Mouse (Mus musculus): ENCODE data around the gene Dusp11. TPM values are rescaled to one million over a fixed set of nuclear protein-coding genes. Genes with fewer than 3 reads are reported as not detected.
"Not testable (repeated sequence)": the region's sequence is repeated elsewhere in the genome, so short reads cannot be mapped to it uniquely, and the experiment has no call there.

The Dusp11 gene
- polyA plus RNA-seq, 1 experiment from 2014 or later = 37.1 TPM

- TF ChIP-seq CTCF (IDR thresholded peaks at IDR 0.05; ENCODE audit: low read depth) = no peak
- Histone ChIP-seq H3K9me3 (ENCODE audit: control insufficient read depth) (no peaks in the 10 kb centered on the region), H3K4me1 (replicated peaks; ENCODE audit: control insufficient read depth, insufficient read depth, low read length) (no peaks in the 10 kb centered on the region), H3K36me3 (ENCODE audit: control insufficient read depth, insufficient read depth) (no peaks in the 10 kb centered on the region), H3K9ac (ENCODE audit: low read depth, low read length) (no peak overlapping the region), H3K4me3 (ENCODE audit: low read depth, low read length) (no peak overlapping the region), H3K4me2 (replicated peaks; ENCODE audit: low read depth) (no peak overlapping the region), H3K27ac (ENCODE audit: low read depth, low read length) (no peak overlapping the region), H3K27me3 (replicated peaks; ENCODE audit: control insufficient read depth, insufficient read depth, low read length) (no peaks in the 10 kb centered on the region)
- 81% methylated on average over 8 of the region's 8 CpGs for WGBS
- ATAC-seq = no peak
Observed at GRCm38 (mm10) chr6:85984351-85984750, 22.9 kb upstream of the Dusp11 start.

GRCm38 (mm10) chr6:85978736-85979135, 17.3 kb upstream of the Dusp11 start:
- ATAC-seq = not testable (repeated sequence)

GRCm38 (mm10) chr6:85976242-85976641, 14.8 kb upstream of the Dusp11 start:
- no peaks in the 10 kb centered on the region for H3K9me3 ChIP-seq (ENCODE audit: control insufficient read depth)
- no peak overlapping the region for H3K27ac ChIP-seq (ENCODE audit: low read depth, low read length)
- no peak overlapping the region for H3K4me3 ChIP-seq (ENCODE audit: low read depth, low read length)
- H3K27me3 ChIP-seq (replicated peaks; ENCODE audit: control insufficient read depth, insufficient read depth, low read length) = no peaks in the 10 kb centered on the region
- WGBS = 78% methylated on average over 5 of the region's 5 CpGs
- TF ChIP-seq CTCF (IDR thresholded peaks at IDR 0.05; ENCODE audit: low read depth) = no peak
- no peaks in the 10 kb centered on the region for H3K36me3 ChIP-seq (ENCODE audit: control insufficient read depth, insufficient read depth)
- no peak for ATAC-seq
- no peaks in the 10 kb centered on the region for H3K4me1 ChIP-seq (replicated peaks; ENCODE audit: control insufficient read depth, insufficient read depth, low read length)
- no peak overlapping the region for H3K4me2 ChIP-seq (replicated peaks; ENCODE audit: low read depth)
- H3K9ac ChIP-seq (ENCODE audit: low read depth, low read length) = no peak overlapping the region

More at GRCm38 (mm10) chr6:85978736-85979135, 17.3 kb upstream of the Dusp11 start:
- not testable (repeated sequence) for H3K9ac ChIP-seq (ENCODE audit: low read depth, low read length); H3K36me3 ChIP-seq (ENCODE audit: control insufficient read depth, insufficient read depth); H3K27me3 ChIP-seq (replicated peaks; ENCODE audit: control insufficient read depth, insufficient read depth, low read length); H3K4me1 ChIP-seq (replicated peaks; ENCODE audit: control insufficient read depth, insufficient read depth, low read length); H3K4me2 ChIP-seq (replicated peaks; ENCODE audit: low read depth); H3K4me3 ChIP-seq (ENCODE audit: low read depth, low read length); H3K27ac ChIP-seq (ENCODE audit: low read depth, low read length); H3K9me3 ChIP-seq (ENCODE audit: control insufficient read depth)
- WGBS = 87% methylated on average over 4 of the region's 4 CpGs

GRCm38 (mm10) chr6:85975761-85976160, 14.3 kb upstream of the Dusp11 start:
- Histone ChIP-seq H3K9me3 (ENCODE audit: control insufficient read depth) (no peaks in the 10 kb centered on the region), H3K36me3 (ENCODE audit: control insufficient read depth, insufficient read depth) (no peaks in the 10 kb centered on the region), H3K27ac (ENCODE audit: low read depth, low read length) (no peak overlapping the region), H3K9ac (ENCODE audit: low read depth, low read length) (no peak overlapping the region), H3K4me2 (replicated peaks; ENCODE audit: low read depth) (no peak overlapping the region), H3K4me3 (ENCODE audit: low read depth, low read length) (no peak overlapping the region), H3K4me1 (replicated peaks; ENCODE audit: control insufficient read depth, insufficient read depth, low read length) (no peaks in the 10 kb centered on the region), H3K27me3 (replicated peaks; ENCODE audit: control insufficient read depth, insufficient read depth, low read length) (no peaks in the 10 kb centered on the region)
- ATAC-seq = no peak
- 79% methylated on average over 1 of the region's 1 CpGs for WGBS
- no peak for TF ChIP-seq CTCF (IDR thresholded peaks at IDR 0.05; ENCODE audit: low read depth)

GRCm38 (mm10) chr6:85974941-85975617, 13.6 kb upstream of the Dusp11 start:
- Histone ChIP-seq H3K4me1 (replicated peaks; ENCODE audit: control insufficient read depth, insufficient read depth, low read length) (no peaks in the 10 kb centered on the region), H3K27me3 (replicated peaks; ENCODE audit: control insufficient read depth, insufficient read depth, low read length) (no peaks in the 10 kb centered on the region), H3K4me2 (replicated peaks; ENCODE audit: low read depth) (no peak overlapping the region), H3K27ac (ENCODE audit: low read depth, low read length) (no peak overlapping the region), H3K9me3 (ENCODE audit: control insufficient read depth) (no peaks in the 10 kb centered on the region), H3K36me3 (ENCODE audit: control insufficient read depth, insufficient read depth) (no peaks in the 10 kb centered on the region), H3K9ac (ENCODE audit: low read depth, low read length) (no peak overlapping the region), H3K4me3 (ENCODE audit: low read depth, low read length) (no peak overlapping the region)
- no peak for TF ChIP-seq CTCF (IDR thresholded peaks at IDR 0.05; ENCODE audit: low read depth)
- WGBS = 56% methylated on average over 10 of the region's 10 CpGs
- ATAC-seq = no peak

GRCm38 (mm10) chr6:85973336-85973735, 11.9 kb upstream of the Dusp11 start:
- 66% methylated on average over 3 of the region's 3 CpGs for WGBS

More at GRCm38 (mm10) chr6:85973336-85973735, 11.9 kb upstream of the Dusp11 start:
- no peak for ATAC-seq
- H3K4me1 ChIP-seq (replicated peaks; ENCODE audit: control insufficient read depth, insufficient read depth, low read length) = no peaks in the 10 kb centered on the region
- H3K36me3 ChIP-seq (ENCODE audit: control insufficient read depth, insufficient read depth) = no peaks in the 10 kb centered on the region
- no peak overlapping the region for H3K9ac ChIP-seq (ENCODE audit: low read depth, low read length)
- no peak overlapping the region for H3K27ac ChIP-seq (ENCODE audit: low read depth, low read length)
- H3K4me2 ChIP-seq (replicated peaks; ENCODE audit: low read depth) = no peak overlapping the region
- no peak overlapping the region for H3K4me3 ChIP-seq (ENCODE audit: low read depth, low read length)
- no peak for TF ChIP-seq CTCF (IDR thresholded peaks at IDR 0.05; ENCODE audit: low read depth)
- no peaks in the 10 kb centered on the region for H3K9me3 ChIP-seq (ENCODE audit: control insufficient read depth)
- no peaks in the 10 kb centered on the region for H3K27me3 ChIP-seq (replicated peaks; ENCODE audit: control insufficient read depth, insufficient read depth, low read length)

Data from intestine, postnatal 0 days (tissue).